ENCODE assay signal across 5 mouse cellular contexts in the genomic region with DNA sequence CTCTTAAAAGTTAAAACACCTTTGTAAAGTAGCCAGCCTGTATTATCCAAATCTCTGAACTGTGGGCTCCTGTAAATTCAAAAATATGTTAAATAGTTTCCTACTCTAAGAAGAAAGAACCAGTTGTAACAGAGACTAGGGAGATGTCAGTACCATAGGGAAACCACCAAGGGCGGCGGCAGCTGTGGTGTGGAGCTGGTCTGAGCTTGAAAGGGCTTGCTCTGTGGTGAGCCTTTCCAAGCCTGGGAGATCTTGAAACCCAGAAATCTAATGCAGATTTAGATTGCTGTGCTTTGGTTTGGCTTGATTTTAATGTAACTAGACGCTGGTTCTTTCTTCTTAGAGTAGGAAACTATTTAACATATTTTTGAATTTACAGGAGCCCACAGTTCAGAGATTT.
DNase-seq lines count a peak whose midpoint lies in the region; TF ChIP-seq lines count a peak whose summit lies in the region.
"Not testable (repeated sequence)": the region's sequence is repeated elsewhere in the genome, so short reads cannot be mapped to it uniquely, and the experiment has no call there.

No protein-coding gene starts in this region.

- not testable (repeated sequence) for TF ChIP-seq CTCF in CH12.LX (conservative IDR thresholded peaks at IDR 0.05 in 1 of 2, IDR thresholded peaks at IDR 0.05 in 1 of 2; ENCODE audit: low read depth in 2 of 2, low read length in 2 of 2)

- not testable (repeated sequence) for H3K36me3 ChIP-seq in CH12.LX (replicated peaks in 1 of 2; ENCODE audit: control insufficient read depth in 1 of 2, insufficient read depth in 1 of 2, low read length in 1 of 2)

- not testable (repeated sequence) for H3K9ac ChIP-seq in CH12.LX (ENCODE audit: insufficient read depth, low read depth)

- not testable (repeated sequence) for H3K27ac ChIP-seq in CH12.LX (ENCODE audit: insufficient read depth, low read depth)

- not testable (repeated sequence) for H3K79me2 ChIP-seq in CH12.LX (replicated peaks; ENCODE audit: control insufficient read depth, extremely low read depth, insufficient read depth, poor library complexity, severe bottlenecking)

- TF ChIP-seq RAD21 in CH12.LX (IDR thresholded peaks at IDR 0.05; ENCODE audit: low read depth, low read length) = not testable (repeated sequence)

- not testable (repeated sequence) for H3K9me3 ChIP-seq in CH12.LX (replicated peaks; ENCODE audit: low read length)

- H3K4me2 ChIP-seq in CH12.LX (ENCODE audit: insufficient read depth, low read depth, poor library complexity, severe bottlenecking) = not testable (repeated sequence)

- DNase-seq in CH12.LX (ENCODE audit: extremely low read depth) (peak; percentile 88), ES-CJ7 (ENCODE audit: low read depth, low spot score) (peak; percentile 44), R1 (ENCODE audit: low read depth, low spot score) (peak; percentile 57), ZHBTc4 (ENCODE audit: low read depth, low spot score) (peak; percentile 59)
- peak; percentile 44 for DNase-seq in heart, adult 11 months

- H3K4me1 ChIP-seq in CH12.LX (ENCODE audit: control insufficient read depth in 1 of 2, insufficient read depth in 2 of 2) = peaks cover 16 to 50% of the 10 kb centered on the region in 2 experiments

- in situ Hi-C loops in CH12.LX (cut with MboI; ENCODE audit: low pct_ligation_motif_present, low pct_unique_long_range_greater_than_20kb, low sequenced_read_pairs) = not testable (repeated sequence)

- not testable (repeated sequence) for TF ChIP-seq EP300 in CH12.LX (IDR thresholded peaks at IDR 0.05; ENCODE audit: low read length)

- H3K4me3 ChIP-seq in CH12.LX (replicated peaks in 1 of 3; ENCODE audit: low read depth in 2 of 3, low read length in 2 of 3, poor library complexity in 1 of 3) = not testable (repeated sequence)

- dilution Hi-C loops in CH12.LX (cut with MboI; ENCODE audit: extremely low pct_ligation_motif_present, extremely low pct_unique_long_range_greater_than_20kb, low sequenced_read_pairs) = not testable (repeated sequence)

- not testable (repeated sequence) for TF ChIP-seq POLR2A in CH12.LX (IDR thresholded peaks at IDR 0.05; ENCODE audit: low read depth, low read length)

- H3K27me3 ChIP-seq in CH12.LX (replicated peaks) = not testable (repeated sequence)

TF ChIP-seq in CH12.LX, 34 proteins besides CTCF, POLR2A, EP300 and RAD21:
- TF ChIP-seq ETS1 (conservative IDR thresholded peaks at IDR 0.05; ENCODE audit: low read depth, low read length) = 0 out of 2 replicates have a peak, but pooled peaks have one; percentile 7
- peak; percentile 41; the same call in 1 of the 2 replicates for TF ChIP-seq IRF4 (IDR thresholded peaks at IDR 0.05; ENCODE audit: low read depth, low read length)
- TF ChIP-seq CHD1 (IDR thresholded peaks at IDR 0.05; ENCODE audit: low read depth, low read length) = peak; percentile 91; the same call in 1 of the 2 replicates
